Mouse (Mus musculus) forebrain, postnatal 0 days (tissue): ENCODE results near the gene Cdh11. TPM values are rescaled to one million over a fixed set of nuclear protein-coding genes. Genes with fewer than 3 reads are reported as not detected.

Experiments used
- ATAC-seq: fragments of 200-750 bp; cut with Nextera tagmentation; 2 replicates; pipeline ENCODE4 v1.8.0; 2017; ENCODE audit warnings: mild to moderate bottlenecking, moderate library complexity
- DNase-seq: peaks from one replicate; pipeline ENCODE4 v3.0.0-alpha.2; 2015
- H3K27ac ChIP-seq: fragments of 300-500 bp; sonication (generic); 2 replicates; pipeline ENCODE4 v1.5.1; 2014; ENCODE audit warnings: low read depth, mild to moderate bottlenecking, antibody characterized with exemption, low read length, moderate library complexity, mixed read lengths
- H3K27me3 ChIP-seq: fragments of 300-500 bp; sonication (generic); 2 replicates; pipeline ENCODE4 v1.6.1; 2014; ENCODE audit warnings: mild to moderate bottlenecking, low read length, mixed read lengths; ENCODE audit not compliant: insufficient read depth
- H3K36me3 ChIP-seq: fragments of 300-500 bp; sonication (generic); 2 replicates; pipeline ENCODE4 v1.6.1; 2014; ENCODE audit warnings: mild to moderate bottlenecking, moderate library complexity; ENCODE audit not compliant: insufficient read depth
- H3K4me1 ChIP-seq: fragments of 300-500 bp; sonication (generic); 2 replicates; pipeline ENCODE4 v1.6.1; 2014; ENCODE audit warnings: antibody characterized with exemption; ENCODE audit not compliant: insufficient read depth
- H3K4me2 ChIP-seq: fragments of 300-500 bp; sonication (generic); 2 replicates; pipeline ENCODE4 v1.6.1; 2014; ENCODE audit warnings: low read depth, mild to moderate bottlenecking, moderate library complexity
- H3K4me3 ChIP-seq: fragments of 300-500 bp; sonication (generic); 2 replicates; pipeline ENCODE4 v1.5.1; 2014; ENCODE audit warnings: low read depth, low read length, mixed read lengths
- H3K9ac ChIP-seq: fragments of 300-500 bp; sonication (generic); 2 replicates; pipeline ENCODE4 v1.6.1; 2014; ENCODE audit warnings: mild to moderate bottlenecking
- H3K9me3 ChIP-seq: fragments of 300-500 bp; sonication (generic); 2 replicates; pipeline ENCODE4 v1.6.1; 2016; ENCODE audit warnings: low read length
- CTCF ChIP-seq: sonication (generic); IDR thresholded peaks from 2 replicates; pipeline ENCODE4 v1.5.1; 2016; ENCODE audit warnings: antibody characterized with exemption, control low read depth, low read depth
- WGBS: fragments of 180-500 bp; shearing (Covaris S2); extraction: QIAGEN DNeasy Blood & Tissue Kit; methylation state at CpG from one replicate; pipeline ENCODE4 v1.1.7; 2014; 5-methylcytosine and 5-hydroxymethylcytosine counted together
- polyA plus RNA-seq: library from polyadenylated mRNA; unstranded; fragments of >200 nt; fragmentation: Nextera tagmentation; extraction: Ambion mirVana; gene quantifications from 2 replicates; pipeline ENCODE4 v1.2.1, GENCODE M21; 2015
- total RNA-seq: library from RNA; depleted of rRNA; stranded (reverse); fragments of >200 nt; gene quantifications from 2 replicates; pipeline ENCODE4 v1.2.3, GENCODE M21; 2014

Gene Cdh11
- total and polyA plus RNA-seq, 2 experiments from 2014 or later: 25.8 to 69.0 TPM

GRCm38 (mm10) chr8:102782707-102783489, 2.5 kb downstream of the Cdh11 start:
- ATAC-seq (no peak), DNase-seq (no peak)
- 12% methylated on average over 11 of the region's 11 CpGs for WGBS
- H3K9me3 ChIP-seq: no peaks in the 10 kb centered on the region
- H3K4me2 ChIP-seq: peak overlapping the region; percentile 85
- 0 out of 2 replicates have a peak, but pooled peaks cover 2% of the 10 kb centered on the region for H3K4me1 ChIP-seq
- H3K36me3 ChIP-seq: no peaks in the 10 kb centered on the region
- H3K27ac ChIP-seq: peak overlapping the region; percentile 88
- peak overlapping the region; percentile 91 for H3K9ac ChIP-seq
- no peaks in the 10 kb centered on the region for H3K27me3 ChIP-seq
- H3K4me3 ChIP-seq: peak overlapping the region; percentile 77
- TF ChIP-seq CTCF: no peak

- peak; percentile 95 for DNase-seq
- ATAC-seq: peak; percentile 14; the same call in 1 of the 2 replicates
- Histone ChIP-seq H3K4me2 (peak overlapping the region; percentile 62), H3K4me3 (peak overlapping the region; percentile 47), H3K27ac (peak overlapping the region; percentile 69), H3K27me3 (no peaks in the 10 kb centered on the region), H3K4me1 (0 out of 2 replicates have a peak, but pooled peaks cover 9% of the 10 kb centered on the region), H3K36me3 (no peaks in the 10 kb centered on the region), H3K9ac (peak overlapping the region; percentile 49), H3K9me3 (no peaks in the 10 kb centered on the region)
- WGBS: under 1% methylated on average over 12 of the region's 12 CpGs
- peak; percentile 98 for TF ChIP-seq CTCF
Observed at GRCm38 (mm10) chr8:102780899-102781298, 4.5 kb downstream of the Cdh11 start.

- Histone ChIP-seq H3K4me2 (no peak overlapping the region), H3K27me3 (no peaks in the 10 kb centered on the region), H3K27ac (no peak overlapping the region), H3K36me3 (0 out of 2 replicates have a peak, but pooled peaks cover 8% of the 10 kb centered on the region), H3K4me3 (no peak overlapping the region), H3K9me3 (no peaks in the 10 kb centered on the region), H3K9ac (no peak overlapping the region), H3K4me1 (0 out of 2 replicates have a peak, but pooled peaks cover 9% of the 10 kb centered on the region)
- WGBS: 96% methylated on average over 1 of the region's 1 CpGs
- ATAC-seq (no peak), DNase-seq (no peak)
- TF ChIP-seq CTCF: no peak
Observed at GRCm38 (mm10) chr8:102774594-102774993, 10.8 kb downstream of the Cdh11 start.

GRCm38 (mm10) chr8:102771456-102771855, 14.0 kb downstream of the Cdh11 start:
- Histone ChIP-seq H3K36me3 (0 out of 2 replicates have a peak, but pooled peaks cover 8% of the 10 kb centered on the region), H3K4me2 (no peak overlapping the region), H3K9ac (no peak overlapping the region), H3K4me3 (no peak overlapping the region), H3K27me3 (no peaks in the 10 kb centered on the region), H3K27ac (no peak overlapping the region), H3K9me3 (no peaks in the 10 kb centered on the region), H3K4me1 (no peaks in the 10 kb centered on the region)
- 90% methylated on average over 2 of the region's 2 CpGs for WGBS
- ATAC-seq: no peak
- TF ChIP-seq CTCF: no peak
- no peak for DNase-seq

GRCm38 (mm10) chr8:102753839-102754238, 31.6 kb downstream of the Cdh11 start:
- Histone ChIP-seq H3K36me3 (no peaks in the 10 kb centered on the region; the same call in 1 of the 2 replicates), H3K9me3 (no peaks in the 10 kb centered on the region), H3K9ac (no peak overlapping the region), H3K27me3 (no peaks in the 10 kb centered on the region), H3K4me3 (no peak overlapping the region), H3K4me2 (no peak overlapping the region), H3K27ac (no peak overlapping the region), H3K4me1 (no peaks in the 10 kb centered on the region)
- DNase-seq (no peak), ATAC-seq (peak; percentile 8; the same call in 1 of the 2 replicates)
- TF ChIP-seq CTCF: no peak
- 33% methylated on average over 5 of the region's 5 CpGs for WGBS

GRCm38 (mm10) chr8:102742940-102743339, 42.5 kb downstream of the Cdh11 start:
- no peak overlapping the region for H3K27ac ChIP-seq
- ATAC-seq: no peak
- 85% methylated on average over 3 of the region's 3 CpGs for WGBS

GRCm38 (mm10) chr8:102742008-102742591, 43.3 kb downstream of the Cdh11 start:
- no peak overlapping the region for H3K4me2 ChIP-seq
- no peak overlapping the region for H3K27ac ChIP-seq
- peaks cover 8% of the 10 kb centered on the region for H3K4me1 ChIP-seq
- DNase-seq (no peak), ATAC-seq (no peak)
- H3K4me3 ChIP-seq: no peak overlapping the region
- H3K9me3 ChIP-seq: no peaks in the 10 kb centered on the region
- no peak for TF ChIP-seq CTCF
- no peaks in the 10 kb centered on the region for H3K36me3 ChIP-seq
- H3K9ac ChIP-seq: no peak overlapping the region
- 83% methylated on average over 5 of the region's 5 CpGs for WGBS
- H3K27me3 ChIP-seq: no peaks in the 10 kb centered on the region

More at GRCm38 (mm10) chr8:102742940-102743339, 42.5 kb downstream of the Cdh11 start:
- TF ChIP-seq CTCF: no peak
- Histone ChIP-seq H3K4me2 (no peak overlapping the region), H3K9ac (no peak overlapping the region), H3K36me3 (no peaks in the 10 kb centered on the region), H3K9me3 (no peaks in the 10 kb centered on the region), H3K4me1 (peaks cover 6% of the 10 kb centered on the region), H3K4me3 (no peak overlapping the region), H3K27me3 (no peaks in the 10 kb centered on the region)
- no peak for DNase-seq
